Mouse (Mus musculus): ENCODE measurements around the gene Magt1. TPM values are rescaled to one million over a fixed set of nuclear protein-coding genes. Genes with fewer than 3 reads are reported as not detected.
A peak's percentile ranks its signal among the peaks of the same experiment; 100 is the strongest.
"Not testable (repeated sequence)": the region's sequence is repeated elsewhere in the genome, so short reads cannot be mapped to it uniquely, and the experiment has no call there.

Gene Magt1
- polyA plus RNA-seq, 1 experiment from 2014 or later: 54.4 TPM

- 38% methylated on average over 8 of the region's 8 CpGs for WGBS
- H3K36me3 ChIP-seq: no peaks in the 10 kb centered on the region
Observed at GRCm38 (mm10) chrX:105929478-105930038, 82.1 kb downstream of the Magt1 start.

GRCm38 (mm10) chrX:105928861-105929477 is 82.7 kb downstream of the Magt1 start, which contains the start of gene Atrx:
Gene Atrx, minus strand, starts transcription at chrX:105929403.
- Histone ChIP-seq H3K36me3 (no peaks in the 10 kb centered on the region; the same call in 1 of the 2 replicates), H3K4me1 (no peaks in the 10 kb centered on the region), H3K4me3 (peak within 1 kb of the TSS; percentile 72), H3K27ac (peak within 1 kb of the TSS; percentile 95), H3K27me3 (ENCODE audit: insufficient read depth, poor library complexity, severe bottlenecking) (no peaks in the 10 kb centered on the region), H3K9me3 (no peaks in the 10 kb centered on the region)
- peak; percentile 89 for DNase-seq (ENCODE audit: low spot score)
- WGBS: 16% methylated on average over 42 of the region's 42 CpGs

More at GRCm38 (mm10) chrX:105929478-105930038, 82.1 kb downstream of the Magt1 start:
- DNase-seq (ENCODE audit: low spot score): no peak
- Histone ChIP-seq H3K4me1 (no peaks in the 10 kb centered on the region), H3K4me3 (peak overlapping the region; percentile 72), H3K9me3 (no peaks in the 10 kb centered on the region), H3K27ac (peak overlapping the region; percentile 95), H3K27me3 (ENCODE audit: insufficient read depth, poor library complexity, severe bottlenecking) (no peaks in the 10 kb centered on the region)

DNA sequence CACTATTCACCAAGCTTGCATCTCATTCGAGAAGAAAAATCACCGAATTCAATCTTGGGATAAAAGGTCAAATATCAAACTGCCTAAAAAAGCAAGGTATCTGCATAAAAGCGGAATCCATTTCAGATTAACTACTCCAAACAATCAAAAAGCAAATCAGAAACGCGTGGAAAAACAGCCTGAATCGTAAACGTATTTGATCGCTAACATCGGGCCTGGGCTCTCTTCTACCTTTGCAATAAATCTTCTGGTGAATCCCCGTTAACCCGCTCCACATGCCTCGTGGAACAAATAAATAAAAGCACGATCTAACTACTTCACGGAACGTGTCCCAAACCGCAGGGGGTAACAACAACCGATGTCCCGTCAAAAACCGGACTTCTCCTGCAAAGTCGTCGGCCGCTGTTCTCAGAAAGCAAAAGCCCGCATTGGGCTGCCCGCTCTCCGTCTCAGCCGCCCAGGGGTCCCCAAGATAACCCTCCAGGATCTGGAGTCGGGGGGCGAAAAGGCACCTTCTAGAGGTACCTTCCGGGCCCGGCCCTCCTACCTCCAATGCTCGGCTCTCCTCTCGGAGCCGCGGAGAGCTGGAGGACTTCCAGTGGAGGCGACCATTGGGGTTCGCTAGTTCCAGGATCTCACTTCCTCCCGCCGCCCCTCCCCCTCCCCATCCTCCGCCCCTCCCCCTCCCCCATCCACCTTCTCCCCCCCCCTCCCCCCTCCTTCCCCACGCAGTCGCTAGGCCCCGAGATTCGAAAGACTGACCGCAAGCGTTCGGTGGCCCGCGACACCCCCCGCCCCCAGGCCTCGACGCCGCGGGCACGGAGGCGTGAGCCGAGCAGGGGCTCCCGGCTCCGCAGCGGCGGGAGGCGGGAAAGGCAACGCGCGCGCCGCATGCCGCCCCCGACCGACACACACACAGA is 83.5 kb downstream of the Magt1 start:
- Histone ChIP-seq H3K27ac (peak overlapping the region; percentile 95), H3K27me3 (ENCODE audit: insufficient read depth, poor library complexity, severe bottlenecking) (no peaks in the 10 kb centered on the region), H3K4me3 (peak overlapping the region; percentile 72), H3K4me1 (no peaks in the 10 kb centered on the region), H3K9me3 (no peaks in the 10 kb centered on the region), H3K36me3 (peaks cover 7% of the 10 kb centered on the region)
- WGBS: 21% methylated on average over 49 of the region's 69 CpGs
- DNase-seq (ENCODE audit: low spot score): peak; percentile 76

- Histone ChIP-seq H3K4me3 (no peak overlapping the region), H3K4me1 (no peaks in the 10 kb centered on the region), H3K27me3 (ENCODE audit: insufficient read depth, poor library complexity, severe bottlenecking) (no peaks in the 10 kb centered on the region), H3K36me3 (peaks cover 8% of the 10 kb centered on the region), H3K27ac (no peak overlapping the region), H3K9me3 (no peaks in the 10 kb centered on the region)
- no peak for DNase-seq (ENCODE audit: low spot score)
- 66% methylated on average over 12 of the region's 12 CpGs for WGBS
Observed at GRCm38 (mm10) chrX:105926121-105926735, 85.5 kb downstream of the Magt1 start.

DNA sequence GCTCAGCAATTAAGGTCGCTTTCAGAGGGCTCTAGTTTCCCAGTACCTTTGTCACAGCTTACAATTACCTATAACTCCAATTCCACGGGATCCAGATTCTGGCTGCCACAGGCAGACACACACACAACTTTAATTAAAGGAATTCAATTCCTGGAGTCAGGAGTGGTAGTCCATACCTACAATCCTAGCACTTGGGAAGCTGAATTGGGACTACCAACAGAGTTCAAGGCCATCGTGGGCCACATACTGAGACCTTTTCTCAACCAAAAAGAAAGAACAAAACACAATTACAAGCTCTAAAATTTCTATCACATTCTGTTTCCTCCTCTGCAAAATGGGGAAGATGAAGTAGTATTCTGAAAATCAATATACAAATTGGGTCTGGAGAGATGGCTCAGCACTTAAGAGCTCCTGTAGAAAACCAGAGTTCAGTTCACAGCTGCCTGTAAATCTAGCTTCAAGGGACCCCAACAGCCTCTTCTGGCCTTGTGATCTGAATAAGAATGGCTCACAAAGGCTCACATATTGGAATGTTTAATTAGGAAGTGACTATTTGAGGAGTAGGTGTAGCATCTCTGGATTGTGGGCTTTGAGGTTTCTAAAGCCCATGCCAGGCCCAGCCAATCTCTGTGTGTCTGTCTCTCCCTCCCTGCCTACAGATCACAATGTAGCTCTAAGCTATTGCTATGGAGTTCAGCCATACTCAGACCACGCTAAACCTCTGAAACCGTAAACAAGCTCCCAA is 87.2 kb downstream of the Magt1 start:
- 81% methylated on average over 5 of the region's 5 CpGs for WGBS
- no peak overlapping the region for H3K4me3 ChIP-seq
- DNase-seq (ENCODE audit: low spot score): no peak
- H3K36me3 ChIP-seq: peaks cover 8% of the 10 kb centered on the region
- H3K27me3 ChIP-seq (ENCODE audit: insufficient read depth, poor library complexity, severe bottlenecking): no peaks in the 10 kb centered on the region
- no peaks in the 10 kb centered on the region for H3K4me1 ChIP-seq
- no peak overlapping the region for H3K27ac ChIP-seq
- H3K9me3 ChIP-seq: no peaks in the 10 kb centered on the region

GRCm38 (mm10) chrX:105923896-105924295 is 87.8 kb downstream of the Magt1 start:
- DNase-seq (ENCODE audit: low spot score): no peak
- WGBS: no CpG with 5 or more reads among the region's 1 CpGs
- no peaks in the 10 kb centered on the region for H3K4me1 ChIP-seq
- H3K4me3 ChIP-seq: no peak overlapping the region
- H3K27me3 ChIP-seq (ENCODE audit: insufficient read depth, poor library complexity, severe bottlenecking): no peaks in the 10 kb centered on the region
- peaks cover 10% of the 10 kb centered on the region for H3K36me3 ChIP-seq
- no peak overlapping the region for H3K27ac ChIP-seq
- H3K9me3 ChIP-seq: no peaks in the 10 kb centered on the region

DNA sequence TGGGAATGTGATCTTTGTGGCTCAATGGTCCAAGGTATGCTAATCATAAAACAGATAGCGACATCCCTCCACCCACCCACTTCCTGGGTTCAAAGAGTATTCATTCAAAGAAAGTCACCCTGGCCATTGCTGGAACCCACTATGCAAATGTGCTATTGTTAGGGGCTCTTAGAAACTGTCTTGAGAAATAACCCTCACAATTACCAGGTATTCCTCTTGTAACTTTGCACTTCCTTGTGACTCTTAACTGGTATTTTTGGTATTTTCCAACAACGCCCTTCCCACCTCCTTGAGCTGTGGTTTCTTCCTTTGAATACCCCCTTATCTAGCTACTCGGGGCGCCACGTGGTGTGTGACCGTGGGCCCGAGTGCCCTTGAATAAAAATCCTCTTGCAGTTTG is 88.7 kb downstream of the Magt1 start:
- not testable (repeated sequence) for H3K9me3 ChIP-seq; H3K27me3 ChIP-seq (ENCODE audit: insufficient read depth, poor library complexity, severe bottlenecking); H3K4me1 ChIP-seq; DNase-seq (ENCODE audit: low spot score); H3K4me3 ChIP-seq; H3K27ac ChIP-seq
- H3K36me3 ChIP-seq: peaks cover 10% of the 10 kb centered on the region
- WGBS: 87% methylated on average over 7 of the region's 7 CpGs

DNA sequence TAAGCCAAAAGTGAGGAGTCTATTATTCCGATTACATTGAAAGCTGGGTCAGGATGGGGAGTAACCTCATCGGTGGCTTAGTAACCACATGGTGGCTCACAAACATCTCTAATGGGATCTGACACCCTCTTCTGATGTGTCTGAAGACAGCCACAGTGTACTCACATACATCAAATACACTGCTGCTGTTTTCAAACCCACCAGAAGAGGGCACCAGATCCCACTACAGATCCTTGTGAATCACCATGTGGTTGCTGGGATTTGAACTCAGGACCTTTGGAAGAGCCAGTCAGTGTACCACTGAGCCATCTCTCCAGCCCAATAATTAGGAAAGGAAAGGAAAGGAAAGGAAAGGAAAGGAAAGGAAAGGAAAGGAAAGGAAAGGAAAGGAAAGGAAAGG is 90.3 kb downstream of the Magt1 start:
- no peaks in the 10 kb centered on the region for H3K4me1 ChIP-seq
- peaks cover 10% of the 10 kb centered on the region for H3K36me3 ChIP-seq
- H3K27me3 ChIP-seq (ENCODE audit: insufficient read depth, poor library complexity, severe bottlenecking): no peaks in the 10 kb centered on the region
- H3K27ac ChIP-seq: no peak overlapping the region
- no peak overlapping the region for H3K4me3 ChIP-seq
- whole genome bisulfite sequencing: 86% methylated on average over 2 of the region's 2 CpGs
- no peaks in the 10 kb centered on the region for H3K9me3 ChIP-seq
- no peak for DNase-seq (ENCODE audit: low spot score)

Other genes with a start within 250 kb of the Magt1 start
- gene Fgf16, start 247.6 kb downstream of the Magt1 start, polyA plus RNA-seq (2016; fragmentation: Nextera tagmentation; extraction: Ambion mirVana): 0.09 TPM in 1 of 2 replicates, not detected in the other
- 128 and 140 TPM in 2 replicates for gene Atrx, start 82.5 kb downstream of the Magt1 start, polyA plus RNA-seq (2016; fragmentation: Nextera tagmentation; extraction: Ambion mirVana)
- gene Cox7b, start 3.8 kb upstream of the Magt1 start, polyA plus RNA-seq (2016; fragmentation: Nextera tagmentation; extraction: Ambion mirVana): 583 and 682 TPM in 2 replicates
- gene Atp7a, start 15.4 kb upstream of the Magt1 start, polyA plus RNA-seq (2016; fragmentation: Nextera tagmentation; extraction: Ambion mirVana): 18.3 and 24.0 TPM in 2 replicates
- 0.05 and 0.08 TPM in 2 replicates for gene Tlr13, start 131.3 kb upstream of the Magt1 start, polyA plus RNA-seq (2016; fragmentation: Nextera tagmentation; extraction: Ambion mirVana)
- 726 and 795 TPM in 2 replicates for gene Pgk1, start 175.2 kb upstream of the Magt1 start, polyA plus RNA-seq (2016; fragmentation: Nextera tagmentation; extraction: Ambion mirVana)
- 14.1 and 20.7 TPM in 2 replicates for gene Taf9b, start 209.3 kb upstream of the Magt1 start, polyA plus RNA-seq (2016; fragmentation: Nextera tagmentation; extraction: Ambion mirVana)
- gene Fnd3c2, start 243.5 kb upstream of the Magt1 start, polyA plus RNA-seq (2016; fragmentation: Nextera tagmentation; extraction: Ambion mirVana): not detected in 2 replicates